ENCODE assay signal across 15 mouse cellular contexts in genomic region chr8:105499787-105500186, GRCm38 (mm10). TPM values are rescaled to one million over a fixed set of nuclear protein-coding genes. Genes with fewer than 3 reads are reported as not detected.
DNase-seq lines count a peak whose midpoint lies in the region; ATAC-seq and TF ChIP-seq lines count a peak whose summit lies in the region.
"Had no signal": no experiment of that assay in that cellular context is flagged by ENCODE, and none has a peak within 500 bp of the region (broad histone marks: within the 10 kb centered on the region; RNA-seq: fewer than 3 reads in every experiment).

No protein-coding gene starts in this region.

- H3K27me3 ChIP-seq in heart, embryonic 10.5 days (ENCODE audit: insufficient read depth, poor library complexity, severe bottlenecking), result no peaks in the 10 kb centered on the region
- H3K27me3 ChIP-seq in lung, postnatal 0 days (replicated peaks; ENCODE audit: insufficient read depth, low read length), result no peaks in the 10 kb centered on the region
- H3K27me3 ChIP-seq in liver, embryonic 13.5 days, result peaks cover 13% of the 10 kb centered on the region; the same call in 1 of the 2 replicates
- no peaks in the 10 kb centered on the region for H3K27me3 ChIP-seq in stomach, embryonic 16.5 days (ENCODE audit: control insufficient read depth, insufficient read depth, low read length)
- no peaks in the 10 kb centered on the region for H3K27me3 ChIP-seq in forebrain, embryonic 15.5 days
- H3K27me3 ChIP-seq: midbrain, embryonic 13.5 days had no signal

- WGBS in heart, embryonic 10.5 days, result 59% methylated on average over 12 of the region's 12 CpGs
- 52% methylated on average over 12 of the region's 12 CpGs for WGBS in lung, postnatal 0 days
- WGBS in liver, embryonic 13.5 days (ENCODE audit: insufficient replicate concordance), result 27% methylated on average over 12 of the region's 12 CpGs
- 61% methylated on average over 12 of the region's 12 CpGs for WGBS in stomach, embryonic 16.5 days
- 75% methylated on average over 12 of the region's 12 CpGs for WGBS in forebrain, embryonic 15.5 days

- no peak overlapping the region for H3K4me3 ChIP-seq in heart, embryonic 10.5 days
- peak overlapping the region; percentile 10; the same call in 1 of the 2 replicates for H3K4me3 ChIP-seq in lung, postnatal 0 days (ENCODE audit: low read depth, low read length)
- peak overlapping the region; percentile 38 for H3K4me3 ChIP-seq in liver, embryonic 13.5 days (replicated peaks)
- H3K4me3 ChIP-seq in stomach, embryonic 16.5 days (replicated peaks; ENCODE audit: low read length), result peak overlapping the region; percentile 17; the same call in 1 of the 2 replicates
- H3K4me3 ChIP-seq in forebrain, embryonic 15.5 days, result no peak overlapping the region
- H3K4me3 ChIP-seq: layer of hippocampus, adult 2 months; midbrain, embryonic 13.5 days had no signal

- H3K27ac ChIP-seq in heart, embryonic 10.5 days, result no peak overlapping the region
- H3K27ac ChIP-seq in lung, postnatal 0 days (ENCODE audit: low read length), result no peak overlapping the region
- H3K27ac ChIP-seq in liver, embryonic 13.5 days, result no peak overlapping the region
- no peak overlapping the region for H3K27ac ChIP-seq in stomach, embryonic 16.5 days (ENCODE audit: low read length)
- H3K27ac ChIP-seq in forebrain, embryonic 15.5 days (replicated peaks), result no peak overlapping the region
- H3K27ac ChIP-seq: layer of hippocampus, adult 2 months; midbrain, embryonic 13.5 days had no signal

- peak; percentile 26 to 38 for DNase-seq in heart, adult 18-20 months
- DNase-seq in heart, embryonic 10.5 days (ENCODE audit: low spot score), result no peak
- DNase-seq in lung, postnatal 0 days (ENCODE audit: low spot score), result no peak
- no peak for DNase-seq in lung, adult 18-20 months
- no peak for DNase-seq in liver, embryonic 13.5 days
- no peak for DNase-seq in frontal cortex, postnatal 25 days (ENCODE audit: low spot score in 2 of 2)
- DNase-seq: gastrocnemius, postnatal 25 days; kidney, adult 18-20 months; left cerebral cortex, postnatal 4 days had no signal

- ATAC-seq in lung, postnatal 0 days, result no peak
- ATAC-seq in liver, embryonic 13.5 days (ENCODE audit: low read depth), result no peak
- ATAC-seq in stomach, embryonic 16.5 days (ENCODE audit: insufficient read depth, low FRiP score), result no peak
- no peak for ATAC-seq in forebrain, embryonic 15.5 days (replicated peaks)
- ATAC-seq: midbrain, embryonic 13.5 days had no signal

- TF ChIP-seq EP300 in lung, postnatal 0 days (IDR thresholded peaks at IDR 0.05), result no peak

- no peaks in the 10 kb centered on the region for H3K9me3 ChIP-seq in heart, embryonic 10.5 days
- H3K9me3 ChIP-seq in lung, postnatal 0 days (ENCODE audit: low read length), result no peaks in the 10 kb centered on the region
- H3K9me3 ChIP-seq in liver, embryonic 13.5 days (replicated peaks), result no peaks in the 10 kb centered on the region
- no peaks in the 10 kb centered on the region for H3K9me3 ChIP-seq in stomach, embryonic 16.5 days (replicated peaks; ENCODE audit: control insufficient read depth, low read length)
- no peaks in the 10 kb centered on the region for H3K9me3 ChIP-seq in forebrain, embryonic 15.5 days
- H3K9me3 ChIP-seq: midbrain, embryonic 13.5 days had no signal

- peak overlapping the region; percentile 33 for H3K4me2 ChIP-seq in lung, postnatal 0 days (replicated peaks; ENCODE audit: low read depth, low read length)
- peak overlapping the region; percentile 49 for H3K4me2 ChIP-seq in liver, embryonic 13.5 days
- H3K4me2 ChIP-seq in stomach, embryonic 16.5 days (ENCODE audit: low read depth, low read length), result no peak overlapping the region
- H3K4me2 ChIP-seq in forebrain, embryonic 15.5 days (replicated peaks), result no peak overlapping the region
- H3K4me2 ChIP-seq: midbrain, embryonic 13.5 days had no signal

- TF ChIP-seq CTCF in lung, postnatal 0 days (IDR thresholded peaks at IDR 0.05), result no peak

- no peaks in the 10 kb centered on the region for H3K36me3 ChIP-seq in heart, embryonic 10.5 days
- H3K36me3 ChIP-seq in lung, postnatal 0 days (ENCODE audit: insufficient read depth, low read length), result no peaks in the 10 kb centered on the region
- H3K36me3 ChIP-seq in liver, embryonic 13.5 days, result no peaks in the 10 kb centered on the region
- no peaks in the 10 kb centered on the region for H3K36me3 ChIP-seq in stomach, embryonic 16.5 days (ENCODE audit: control insufficient read depth, insufficient read depth, low read length)
- no peaks in the 10 kb centered on the region for H3K36me3 ChIP-seq in forebrain, embryonic 15.5 days
- H3K36me3 ChIP-seq: midbrain, embryonic 13.5 days had no signal

- H3K9ac ChIP-seq in lung, postnatal 0 days (replicated peaks; ENCODE audit: low read depth), result 0 out of 2 replicates have a peak overlapping the region, but pooled peaks have one; percentile 8
- peak overlapping the region; percentile 14; the same call in 1 of the 2 replicates for H3K9ac ChIP-seq in liver, embryonic 13.5 days
- no peak overlapping the region; the same call in 1 of the 2 replicates for H3K9ac ChIP-seq in stomach, embryonic 16.5 days (ENCODE audit: low read length)
- H3K9ac ChIP-seq in forebrain, embryonic 15.5 days (replicated peaks), result no peak overlapping the region
- H3K9ac ChIP-seq: midbrain, embryonic 13.5 days had no signal

- peaks cover 11% of the 10 kb centered on the region for H3K4me1 ChIP-seq in heart, embryonic 10.5 days
- H3K4me1 ChIP-seq in lung, postnatal 0 days (ENCODE audit: insufficient read depth, low read depth, low read length), result peaks cover 15% of the 10 kb centered on the region; the same call in 1 of the 2 replicates
- H3K4me1 ChIP-seq in liver, embryonic 13.5 days (replicated peaks), result peaks cover 28% of the 10 kb centered on the region
- peaks cover 12% of the 10 kb centered on the region for H3K4me1 ChIP-seq in stomach, embryonic 16.5 days (ENCODE audit: control insufficient read depth, insufficient read depth, low read length)
- peaks cover 21% of the 10 kb centered on the region for H3K4me1 ChIP-seq in forebrain, embryonic 15.5 days

RNA-seq across cellular contexts. Expression of gene Zdhhc1, which starts 3.1 kb away (rescaled TPM):
- 10 to 100 TPM; 12.5 to 14.2 TPM for total RNA-seq in heart, adult 18-20 months (2021)
- 16.1 and 21.6 TPM in 2 replicates for polyA plus RNA-seq in heart, embryonic 10.5 days (2016; fragmentation: Nextera tagmentation; extraction: Ambion mirVana)
- polyA plus RNA-seq in lung, postnatal 0 days (2015; fragmentation: Nextera tagmentation; extraction: Ambion mirVana), result 40.6 and 41.7 TPM in 2 replicates
- polyA plus RNA-seq in liver, embryonic 13.5 days (2015; fragmentation: Nextera tagmentation; extraction: Ambion mirVana), result 2.1 TPM in 2 replicates
- 33.8 and 34.6 TPM in 2 replicates for polyA plus RNA-seq in stomach, embryonic 16.5 days (2015; fragmentation: Nextera tagmentation; extraction: Ambion mirVana)
- 28.8 and 31.3 TPM in 2 replicates for polyA plus RNA-seq in forebrain, embryonic 15.5 days (2015; fragmentation: Nextera tagmentation; extraction: Ambion mirVana)

RNA-seq across cellular contexts. Expression of gene Hsd11b2, which starts 18.8 kb away (rescaled TPM):
- under 1 TPM; 0.21 to 0.22 TPM for total RNA-seq in heart, adult 18-20 months (2021)
- 14.8 and 37.5 TPM in 2 replicates for polyA plus RNA-seq in heart, embryonic 10.5 days (2016; fragmentation: Nextera tagmentation; extraction: Ambion mirVana)
- 1.8 and 2.9 TPM in 2 replicates for polyA plus RNA-seq in lung, postnatal 0 days (2015; fragmentation: Nextera tagmentation; extraction: Ambion mirVana)
- 1.5 and 2.2 TPM in 2 replicates for polyA plus RNA-seq in liver, embryonic 13.5 days (2015; fragmentation: Nextera tagmentation; extraction: Ambion mirVana)
- polyA plus RNA-seq in stomach, embryonic 16.5 days (2015; fragmentation: Nextera tagmentation; extraction: Ambion mirVana), result 2.5 and 2.8 TPM in 2 replicates
- polyA plus RNA-seq in forebrain, embryonic 15.5 days (2015; fragmentation: Nextera tagmentation; extraction: Ambion mirVana), result 1.4 and 1.7 TPM in 2 replicates
- total RNA-seq: layer of hippocampus, adult 2 months; left cerebral cortex, postnatal 4 days; neutrophil, adult 5-6 weeks had no signal
- polyA plus RNA-seq: cortical plate, adult 2 months had no signal

RNA-seq across cellular contexts. Expression of gene Tppp3, which starts 28.5 kb away (rescaled TPM):
- 10 to 100 TPM; 38.0 to 41.4 TPM for total RNA-seq in heart, adult 18-20 months (2021)
- 25.5 and 28.4 TPM in 2 replicates for polyA plus RNA-seq in heart, embryonic 10.5 days (2016; fragmentation: Nextera tagmentation; extraction: Ambion mirVana)
- 675 and 696 TPM in 2 replicates for polyA plus RNA-seq in lung, postnatal 0 days (2015; fragmentation: Nextera tagmentation; extraction: Ambion mirVana)
- 1.6 and 1.8 TPM in 2 replicates for polyA plus RNA-seq in liver, embryonic 13.5 days (2015; fragmentation: Nextera tagmentation; extraction: Ambion mirVana)
- 70.3 and 79.3 TPM in 2 replicates for polyA plus RNA-seq in stomach, embryonic 16.5 days (2015; fragmentation: Nextera tagmentation; extraction: Ambion mirVana)
- 35.1 and 54.8 TPM in 2 replicates for polyA plus RNA-seq in forebrain, embryonic 15.5 days (2015; fragmentation: Nextera tagmentation; extraction: Ambion mirVana)

Comparison
In these comparisons a context has a peak if more than half of its experiments do, and no peak if none do; other contexts are left out.
1. DNase-seq: peak in heart, adult 18-20 months (2 of 2); none in heart, embryonic 10.5 days (single experiment), lung, postnatal 0 days (single experiment), lung, adult 18-20 months (0 of 2), liver, embryonic 13.5 days (single experiment) and frontal cortex, postnatal 25 days (0 of 2).
2. H3K4me3 ChIP-seq: peak in lung, postnatal 0 days (single experiment), liver, embryonic 13.5 days (single experiment) and stomach, embryonic 16.5 days (single experiment); none in heart, embryonic 10.5 days (single experiment) and forebrain, embryonic 15.5 days (single experiment).
3. H3K4me2 ChIP-seq: peak in lung, postnatal 0 days (single experiment) and liver, embryonic 13.5 days (single experiment); none in stomach, embryonic 16.5 days (single experiment) and forebrain, embryonic 15.5 days (single experiment).
4. H3K9ac ChIP-seq: peak in lung, postnatal 0 days (single experiment) and liver, embryonic 13.5 days (single experiment); none in stomach, embryonic 16.5 days (single experiment) and forebrain, embryonic 15.5 days (single experiment).